Mouse (Mus musculus): ENCODE measurements around the gene Eef1akmt1. TPM values are rescaled to one million over a fixed set of nuclear protein-coding genes. Genes with fewer than 3 reads are reported as not detected.

Eef1akmt1 gene
- polyA plus RNA-seq, 1 experiment from 2014 or later: 82.0 TPM

- no peak for ATAC-seq (ENCODE audit: insufficient number of reproducible peaks, insufficient read depth, low FRiP score, low read depth)
Observed at GRCm38 (mm10) chr14:57565626-57566025, 5.8 kb downstream of the Eef1akmt1 start.

GRCm38 (mm10) chr14:57556922-57557321, 14.5 kb downstream of the Eef1akmt1 start:
- Histone ChIP-seq H3K4me2 (ENCODE audit: low read length) (no peak overlapping the region), H3K36me3 (ENCODE audit: control insufficient read depth, insufficient read depth, low read length) (peaks cover 3% of the 10 kb centered on the region; the same call in 1 of the 2 replicates), H3K4me1 (ENCODE audit: control insufficient read depth in 2 of 2, insufficient read depth in 2 of 2, low read length in 2 of 2) (no peaks in the 10 kb centered on the region), H3K27me3 (ENCODE audit: control insufficient read depth, insufficient read depth, low read length) (no peaks in the 10 kb centered on the region), H3K4me3 (ENCODE audit: control insufficient read depth in 1 of 2, insufficient read depth in 1 of 2, low read depth in 1 of 2, low read length in 2 of 2) (no peak overlapping the region), H3K9ac (ENCODE audit: low read length) (no peak overlapping the region), H3K27ac (replicated peaks in 1 of 2; ENCODE audit: control insufficient read depth in 1 of 2, insufficient read depth in 1 of 2, low read depth in 2 of 2, low read length in 2 of 2) (no peak overlapping the region), H3K9me3 (ENCODE audit: control insufficient read depth, low read length) (no peaks in the 10 kb centered on the region)
- ATAC-seq (ENCODE audit: insufficient number of reproducible peaks, insufficient read depth, low FRiP score, low read depth): no peak
- WGBS: 91% methylated on average over 1 of the region's 1 CpGs

More at GRCm38 (mm10) chr14:57565626-57566025, 5.8 kb downstream of the Eef1akmt1 start:
- Histone ChIP-seq H3K4me1 (ENCODE audit: control insufficient read depth in 2 of 2, insufficient read depth in 2 of 2, low read length in 2 of 2) (no peaks in the 10 kb centered on the region), H3K9ac (ENCODE audit: low read length) (no peak overlapping the region), H3K27ac (replicated peaks in 1 of 2; ENCODE audit: control insufficient read depth in 1 of 2, insufficient read depth in 1 of 2, low read depth in 2 of 2, low read length in 2 of 2) (no peak overlapping the region), H3K27me3 (ENCODE audit: control insufficient read depth, insufficient read depth, low read length) (no peaks in the 10 kb centered on the region), H3K4me2 (ENCODE audit: low read length) (no peak overlapping the region), H3K4me3 (ENCODE audit: control insufficient read depth in 1 of 2, insufficient read depth in 1 of 2, low read depth in 1 of 2, low read length in 2 of 2) (no peak overlapping the region), H3K36me3 (ENCODE audit: control insufficient read depth, insufficient read depth, low read length) (peaks cover 5% of the 10 kb centered on the region; the same call in 1 of the 2 replicates), H3K9me3 (ENCODE audit: control insufficient read depth, low read length) (no peaks in the 10 kb centered on the region)
- 86% methylated on average over 6 of the region's 6 CpGs for WGBS

DNA sequence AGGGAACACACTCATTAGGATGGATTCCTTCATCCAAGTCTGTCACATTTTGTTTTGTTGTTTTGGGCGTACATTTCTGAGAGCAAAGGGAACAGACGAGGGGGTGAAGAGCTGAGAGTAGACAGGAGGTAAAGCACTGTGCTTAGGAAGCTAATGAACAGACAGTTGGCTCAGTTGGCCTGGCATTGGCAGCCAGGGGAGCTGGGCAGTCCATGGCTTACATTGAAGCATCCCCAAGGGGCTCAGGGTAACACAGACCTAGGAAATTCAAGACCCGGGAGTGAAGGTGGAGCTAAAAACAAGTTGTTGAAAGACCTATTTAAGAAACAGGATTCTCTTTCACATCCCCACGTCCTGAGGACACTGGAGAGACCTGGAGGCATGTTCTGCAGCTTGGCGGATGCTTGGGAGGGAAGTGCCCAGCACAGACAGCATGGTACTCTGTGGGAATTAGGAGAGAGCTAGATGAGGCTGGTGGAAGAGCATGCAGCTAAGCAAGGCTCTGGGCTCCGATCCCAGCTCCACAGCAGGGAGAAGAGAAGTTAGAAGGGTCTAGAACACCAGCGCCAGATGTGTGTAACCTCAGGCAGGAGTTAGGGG, 15.8 kb downstream of the Eef1akmt1 start:
- H3K27ac ChIP-seq (replicated peaks in 1 of 2; ENCODE audit: control insufficient read depth in 1 of 2, insufficient read depth in 1 of 2, low read depth in 2 of 2, low read length in 2 of 2): no peak overlapping the region
- H3K36me3 ChIP-seq (ENCODE audit: control insufficient read depth, insufficient read depth, low read length): peaks cover 3% of the 10 kb centered on the region; the same call in 1 of the 2 replicates
- H3K4me2 ChIP-seq (ENCODE audit: low read length): no peak overlapping the region
- 85% methylated on average over 7 of the region's 7 CpGs for WGBS
- no peak overlapping the region for H3K4me3 ChIP-seq (ENCODE audit: control insufficient read depth in 1 of 2, insufficient read depth in 1 of 2, low read depth in 1 of 2, low read length in 2 of 2)
- H3K4me1 ChIP-seq (ENCODE audit: control insufficient read depth in 2 of 2, insufficient read depth in 2 of 2, low read length in 2 of 2): no peaks in the 10 kb centered on the region
- H3K9ac ChIP-seq (ENCODE audit: low read length): no peak overlapping the region
- no peak for ATAC-seq (ENCODE audit: insufficient number of reproducible peaks, insufficient read depth, low FRiP score, low read depth)
- H3K27me3 ChIP-seq (ENCODE audit: control insufficient read depth, insufficient read depth, low read length): no peaks in the 10 kb centered on the region
- no peaks in the 10 kb centered on the region for H3K9me3 ChIP-seq (ENCODE audit: control insufficient read depth, low read length)

DNA sequence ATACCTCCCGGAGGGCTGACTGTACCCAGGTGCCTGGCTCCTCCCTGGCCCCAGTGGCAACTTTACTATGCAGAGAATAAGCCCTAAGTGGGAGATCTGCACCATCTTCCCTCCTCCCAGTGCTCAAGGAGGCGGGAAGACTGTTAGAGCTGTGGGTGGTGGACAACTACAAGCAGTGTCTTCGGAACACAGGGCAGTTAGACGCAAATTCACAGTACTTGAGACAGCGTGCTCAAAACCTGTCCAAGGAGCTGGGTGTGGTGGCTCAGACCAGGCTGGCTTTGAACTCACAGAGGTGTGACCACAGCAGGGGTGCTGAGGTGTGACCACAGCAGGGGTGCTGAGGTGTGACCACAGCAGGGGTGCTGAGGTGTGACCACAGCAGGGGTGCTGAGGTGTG, 17.0 kb downstream of the Eef1akmt1 start:
- H3K36me3 ChIP-seq (ENCODE audit: control insufficient read depth, insufficient read depth, low read length): peaks cover 12% of the 10 kb centered on the region
- H3K27me3 ChIP-seq (ENCODE audit: control insufficient read depth, insufficient read depth, low read length): no peaks in the 10 kb centered on the region
- 80% methylated on average over 5 of the region's 5 CpGs for WGBS
- no peak overlapping the region for H3K27ac ChIP-seq (replicated peaks in 1 of 2; ENCODE audit: control insufficient read depth in 1 of 2, insufficient read depth in 1 of 2, low read depth in 2 of 2, low read length in 2 of 2)
- no peaks in the 10 kb centered on the region for H3K4me1 ChIP-seq (ENCODE audit: control insufficient read depth in 2 of 2, insufficient read depth in 2 of 2, low read length in 2 of 2)
- no peak overlapping the region for H3K9ac ChIP-seq (ENCODE audit: low read length)
- no peaks in the 10 kb centered on the region for H3K9me3 ChIP-seq (ENCODE audit: control insufficient read depth, low read length)
- no peak overlapping the region for H3K4me3 ChIP-seq (ENCODE audit: control insufficient read depth in 1 of 2, insufficient read depth in 1 of 2, low read depth in 1 of 2, low read length in 2 of 2)
- ATAC-seq (ENCODE audit: insufficient number of reproducible peaks, insufficient read depth, low FRiP score, low read depth): no peak
- no peak overlapping the region for H3K4me2 ChIP-seq (ENCODE audit: low read length)

DNA sequence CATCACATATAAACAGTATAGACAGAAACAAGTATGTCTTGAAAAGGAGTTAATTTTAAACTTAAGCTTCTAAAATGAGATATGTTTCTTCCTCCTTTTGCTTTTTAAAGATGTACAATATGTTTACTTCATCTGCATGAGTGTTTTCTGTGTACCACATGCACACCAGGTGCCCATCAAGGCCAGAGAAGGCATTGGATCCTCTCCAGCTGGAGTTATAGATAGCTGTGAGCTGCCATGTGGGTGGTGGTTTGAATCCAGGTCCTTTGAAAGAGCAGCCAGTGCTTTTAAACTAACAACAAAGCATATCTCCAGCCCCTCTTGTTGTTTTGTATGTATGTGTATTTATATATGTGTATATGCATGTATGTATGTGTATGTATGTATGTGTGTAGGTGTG, 18.5 kb downstream of the Eef1akmt1 start:
- Histone ChIP-seq H3K4me1 (ENCODE audit: control insufficient read depth in 2 of 2, insufficient read depth in 2 of 2, low read length in 2 of 2) (no peaks in the 10 kb centered on the region), H3K4me3 (ENCODE audit: control insufficient read depth in 1 of 2, insufficient read depth in 1 of 2, low read depth in 1 of 2, low read length in 2 of 2) (no peak overlapping the region), H3K27me3 (ENCODE audit: control insufficient read depth, insufficient read depth, low read length) (no peaks in the 10 kb centered on the region), H3K9me3 (ENCODE audit: control insufficient read depth, low read length) (no peaks in the 10 kb centered on the region), H3K36me3 (ENCODE audit: control insufficient read depth, insufficient read depth, low read length) (peaks cover 12% of the 10 kb centered on the region), H3K27ac (replicated peaks in 1 of 2; ENCODE audit: control insufficient read depth in 1 of 2, insufficient read depth in 1 of 2, low read depth in 2 of 2, low read length in 2 of 2) (no peak overlapping the region), H3K4me2 (ENCODE audit: low read length) (no peak overlapping the region), H3K9ac (ENCODE audit: low read length) (no peak overlapping the region)
- ATAC-seq (ENCODE audit: insufficient number of reproducible peaks, insufficient read depth, low FRiP score, low read depth): no peak

DNA sequence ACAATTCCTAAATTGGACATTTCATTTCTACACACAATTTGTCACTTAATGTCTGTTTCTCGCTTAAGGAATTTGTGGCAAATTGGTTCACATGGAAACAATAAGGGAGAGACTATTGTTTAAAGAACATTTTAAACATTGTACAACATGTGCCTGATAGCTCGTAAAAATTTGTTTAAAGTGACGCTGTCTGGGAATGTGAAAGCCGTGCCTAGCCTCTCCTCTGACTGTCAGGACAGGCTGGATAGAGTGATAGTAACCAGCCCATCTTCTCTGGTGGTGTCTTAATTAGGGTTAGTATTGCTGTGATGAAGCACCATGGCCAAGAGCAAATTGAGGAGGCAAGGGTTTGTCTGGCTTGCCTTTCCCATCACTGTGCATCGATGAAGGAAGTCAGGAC, 24.4 kb downstream of the Eef1akmt1 start:
- WGBS: 83% methylated on average over 5 of the region's 5 CpGs
- peaks cover 0 to 3% of the 10 kb centered on the region in 2 experiments; a peak in 1 of 4 replicates for H3K4me1 ChIP-seq (ENCODE audit: control insufficient read depth in 2 of 2, insufficient read depth in 2 of 2, low read length in 2 of 2)
- H3K27ac ChIP-seq (replicated peaks in 1 of 2; ENCODE audit: control insufficient read depth in 1 of 2, insufficient read depth in 1 of 2, low read depth in 2 of 2, low read length in 2 of 2): no peak overlapping the region
- no peaks in the 10 kb centered on the region for H3K27me3 ChIP-seq (ENCODE audit: control insufficient read depth, insufficient read depth, low read length)
- no peak overlapping the region for H3K9ac ChIP-seq (ENCODE audit: low read length)
- no peaks in the 10 kb centered on the region for H3K9me3 ChIP-seq (ENCODE audit: control insufficient read depth, low read length)
- no peak overlapping the region for H3K4me2 ChIP-seq (ENCODE audit: low read length)
- no peak for ATAC-seq (ENCODE audit: insufficient number of reproducible peaks, insufficient read depth, low FRiP score, low read depth)
- no peak overlapping the region for H3K4me3 ChIP-seq (ENCODE audit: control insufficient read depth in 1 of 2, insufficient read depth in 1 of 2, low read depth in 1 of 2, low read length in 2 of 2)
- peaks cover 9% of the 10 kb centered on the region; the same call in 1 of the 2 replicates for H3K36me3 ChIP-seq (ENCODE audit: control insufficient read depth, insufficient read depth, low read length)

DNA sequence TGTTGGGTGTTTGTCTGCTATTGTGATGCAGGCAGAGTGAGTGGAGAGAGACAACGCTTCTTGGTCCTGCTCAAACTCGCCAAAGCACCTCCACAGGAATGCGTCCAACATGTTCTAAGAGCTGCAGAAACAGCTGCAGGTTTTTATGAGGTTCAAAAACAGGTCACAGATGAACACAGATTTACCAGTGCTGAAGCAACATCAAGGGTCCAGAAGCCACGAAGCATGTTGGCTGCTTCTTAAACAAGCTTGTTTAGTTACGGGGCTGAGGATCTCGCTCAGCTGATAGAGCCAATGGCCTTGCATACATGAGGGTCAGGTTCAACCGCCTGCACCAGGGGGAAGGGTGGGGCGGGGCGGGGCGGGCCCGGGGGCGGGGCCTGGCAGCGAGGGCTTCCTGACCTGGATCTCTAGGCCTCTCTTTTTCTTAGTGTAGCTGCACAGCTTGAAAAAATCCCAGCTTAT, 24.8 kb downstream of the Eef1akmt1 start:
- H3K4me3 ChIP-seq (ENCODE audit: control insufficient read depth in 1 of 2, insufficient read depth in 1 of 2, low read depth in 1 of 2, low read length in 2 of 2): no peak overlapping the region
- no peak for ATAC-seq (ENCODE audit: insufficient number of reproducible peaks, insufficient read depth, low FRiP score, low read depth)
- H3K9me3 ChIP-seq (ENCODE audit: control insufficient read depth, low read length): no peaks in the 10 kb centered on the region
- H3K9ac ChIP-seq (ENCODE audit: low read length): no peak overlapping the region
- H3K4me1 ChIP-seq (ENCODE audit: control insufficient read depth in 2 of 2, insufficient read depth in 2 of 2, low read length in 2 of 2): peaks cover 0 to 3% of the 10 kb centered on the region in 2 experiments; a peak in 1 of 4 replicates
- H3K36me3 ChIP-seq (ENCODE audit: control insufficient read depth, insufficient read depth, low read length): peaks cover 9% of the 10 kb centered on the region; the same call in 1 of the 2 replicates
- H3K4me2 ChIP-seq (ENCODE audit: low read length): no peak overlapping the region
- 26% methylated on average over 13 of the region's 13 CpGs for WGBS
- H3K27ac ChIP-seq (replicated peaks in 1 of 2; ENCODE audit: control insufficient read depth in 1 of 2, insufficient read depth in 1 of 2, low read depth in 2 of 2, low read length in 2 of 2): no peak overlapping the region
- H3K27me3 ChIP-seq (ENCODE audit: control insufficient read depth, insufficient read depth, low read length): no peaks in the 10 kb centered on the region

DNA sequence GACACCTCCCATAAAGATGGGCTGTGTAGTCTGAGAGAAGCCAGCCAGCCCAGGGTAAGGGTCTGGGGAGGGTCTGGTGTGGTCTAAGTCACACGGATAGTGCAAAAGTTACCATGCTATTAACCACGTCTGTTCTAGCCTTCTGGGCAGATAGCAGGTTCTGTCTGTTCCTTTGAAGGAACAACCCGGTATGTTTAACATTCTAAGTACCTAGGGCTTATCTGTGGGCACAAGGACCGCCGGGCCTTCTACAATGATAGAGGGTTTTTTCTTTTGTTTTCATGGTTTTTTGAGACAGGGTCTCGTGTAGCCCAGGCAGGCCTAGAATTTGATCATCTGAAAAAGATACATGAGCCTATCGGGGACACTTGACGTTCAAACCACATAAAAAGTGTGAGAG, 25.3 kb downstream of the Eef1akmt1 start:
- ATAC-seq (ENCODE audit: insufficient number of reproducible peaks, insufficient read depth, low FRiP score, low read depth): no peak
- Histone ChIP-seq H3K4me3 (ENCODE audit: control insufficient read depth in 1 of 2, insufficient read depth in 1 of 2, low read depth in 1 of 2, low read length in 2 of 2) (no peak overlapping the region), H3K27me3 (ENCODE audit: control insufficient read depth, insufficient read depth, low read length) (no peaks in the 10 kb centered on the region), H3K27ac (replicated peaks in 1 of 2; ENCODE audit: control insufficient read depth in 1 of 2, insufficient read depth in 1 of 2, low read depth in 2 of 2, low read length in 2 of 2) (no peak overlapping the region), H3K9me3 (ENCODE audit: control insufficient read depth, low read length) (no peaks in the 10 kb centered on the region), H3K36me3 (ENCODE audit: control insufficient read depth, insufficient read depth, low read length) (peaks cover 9% of the 10 kb centered on the region; the same call in 1 of the 2 replicates), H3K4me2 (ENCODE audit: low read length) (no peak overlapping the region), H3K4me1 (ENCODE audit: control insufficient read depth in 2 of 2, insufficient read depth in 2 of 2, low read length in 2 of 2) (peaks cover 0 to 3% of the 10 kb centered on the region in 2 experiments; a peak in 1 of 4 replicates), H3K9ac (ENCODE audit: low read length) (no peak overlapping the region)
- WGBS: 83% methylated on average over 8 of the region's 8 CpGs

Data from heart, embryonic 14.5 days (tissue).